Mouse (Mus musculus): ENCODE data around the gene Med29.
"Not testable (repeated sequence)": the region's sequence is repeated elsewhere in the genome, so short reads cannot be mapped to it uniquely, and the experiment has no call there.

The Med29 gene

DNA sequence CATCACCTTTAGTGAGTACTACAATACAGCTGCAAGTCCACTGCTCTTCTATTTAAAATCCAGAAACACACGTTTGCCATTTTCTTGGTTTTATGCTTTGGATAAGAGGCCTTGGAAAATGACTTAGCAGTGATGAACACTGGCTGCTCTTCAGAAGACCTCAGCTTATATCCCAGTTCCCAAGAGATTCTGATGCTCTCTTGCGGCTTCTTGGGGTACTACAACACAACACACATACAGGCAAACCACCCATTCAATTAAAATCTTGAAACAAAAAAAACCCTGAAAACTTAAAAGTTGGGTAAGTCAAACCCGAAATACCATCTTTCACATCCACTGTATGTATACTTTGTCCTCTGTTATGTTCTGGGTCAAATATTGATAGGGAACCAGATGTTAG is 5.5 kb upstream of the Med29 start:
- DNase-seq (ENCODE audit: low spot score), result no peak

DNA sequence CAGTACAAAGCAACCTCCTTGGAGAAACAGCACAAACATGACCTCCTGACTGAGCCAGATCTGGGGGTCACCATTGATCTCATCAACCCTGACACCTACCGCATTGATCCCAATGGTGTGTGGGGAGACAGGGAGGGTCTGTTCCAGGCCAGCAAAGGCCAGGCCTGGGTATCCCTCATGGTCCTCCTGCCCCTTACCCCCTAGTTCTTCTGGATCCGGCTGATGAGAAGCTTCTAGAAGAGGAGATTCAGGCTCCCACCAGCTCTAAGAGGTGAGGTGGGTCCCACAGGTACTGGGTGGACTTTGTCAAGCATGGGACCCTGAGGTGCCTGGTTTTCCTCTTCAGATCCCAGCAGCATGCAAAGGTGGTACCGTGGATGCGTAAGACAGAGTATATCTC is 2.9 kb upstream of the Med29 start:
- no peak for DNase-seq (ENCODE audit: low spot score)

DNA sequence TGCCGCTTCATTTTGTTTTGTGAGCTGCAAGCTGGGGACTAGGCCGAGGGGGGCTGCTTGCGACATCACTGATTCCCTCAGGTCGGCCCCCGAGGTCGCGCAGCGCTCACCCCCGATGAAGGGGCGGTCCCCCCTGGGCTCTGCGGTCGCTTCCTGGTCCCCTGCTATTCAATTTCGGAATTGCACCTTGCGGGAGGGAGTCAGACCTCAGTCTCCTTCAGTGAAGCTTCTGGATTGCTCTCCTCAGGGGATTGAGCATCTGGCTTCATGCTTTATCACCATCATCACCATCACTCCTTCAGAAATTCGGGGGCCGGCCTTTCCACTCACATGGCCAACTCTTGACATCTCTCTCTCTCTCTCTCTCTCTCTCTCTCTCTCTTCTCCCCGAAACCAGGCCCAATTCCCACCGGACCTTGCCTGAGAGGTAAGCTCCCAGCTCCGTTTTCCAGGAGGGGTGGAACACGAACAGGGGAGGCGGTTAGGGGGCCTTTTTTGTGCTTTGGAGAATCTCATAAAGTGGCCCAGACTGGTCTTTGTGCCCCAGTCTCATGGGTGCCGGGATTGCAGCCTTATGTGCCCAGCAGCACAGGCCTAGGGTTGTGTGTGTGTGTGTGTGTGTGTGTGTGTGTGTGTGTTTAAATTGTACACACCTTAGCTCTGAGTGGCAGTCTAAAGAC is 904 bp upstream of the Med29 start:
- no peak for DNase-seq (ENCODE audit: low spot score)

- no peak for DNase-seq (ENCODE audit: low spot score)
Measured at GRCm38 (mm10) chr7:28390331-28390730, 2.2 kb downstream of the Med29 start.

DNA sequence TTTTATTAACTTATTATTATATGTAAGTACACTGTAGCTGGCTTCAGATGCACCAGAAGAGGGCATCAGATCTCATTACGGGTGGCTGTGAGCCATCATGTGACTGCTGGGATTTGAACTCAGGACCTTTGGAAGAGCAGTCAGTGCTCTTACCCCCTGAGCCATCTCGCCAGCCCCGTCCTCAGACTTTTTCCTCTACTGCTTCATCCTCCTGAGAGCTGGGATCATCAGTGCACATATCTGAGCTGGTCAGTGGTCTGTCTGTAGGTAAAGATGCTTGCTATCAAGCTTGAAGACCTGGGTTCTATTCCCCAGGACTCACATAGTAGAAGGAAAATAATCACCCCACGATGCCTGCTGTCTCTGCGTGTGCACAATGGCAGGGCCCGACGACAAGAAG is 5.1 kb downstream of the Med29 start:
- not testable (repeated sequence) for DNase-seq (ENCODE audit: low spot score)

DNA sequence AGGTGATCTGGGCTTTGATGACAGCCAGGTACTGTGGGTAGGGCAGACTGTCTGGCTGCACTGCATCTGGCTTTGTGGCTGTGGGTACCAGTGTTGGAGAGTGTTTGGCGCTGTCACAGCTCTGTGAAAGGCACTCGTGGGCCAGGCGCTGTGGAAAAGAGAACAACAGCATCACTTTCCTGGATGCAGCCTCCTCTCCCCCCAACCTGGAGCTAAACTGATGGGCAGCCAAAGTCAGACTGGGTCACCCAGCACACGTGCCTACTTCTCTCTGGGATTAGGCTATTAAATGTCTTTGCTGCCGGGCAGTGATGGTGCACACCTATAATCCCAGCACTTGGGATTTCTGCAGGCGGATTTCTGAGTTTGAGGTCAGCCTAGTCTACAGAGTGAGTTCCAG is 5.6 kb downstream of the Med29 start:
- DNase-seq (ENCODE audit: low spot score), result not testable (repeated sequence)

GRCm38 (mm10) chr7:28386462-28386861 is 6.0 kb downstream of the Med29 start:
- DNase-seq (ENCODE audit: low spot score), result peak; percentile 78

GRCm38 (mm10) chr7:28386007-28386406 is 6.5 kb downstream of the Med29 start:
- no peak for DNase-seq (ENCODE audit: low spot score)

DNA sequence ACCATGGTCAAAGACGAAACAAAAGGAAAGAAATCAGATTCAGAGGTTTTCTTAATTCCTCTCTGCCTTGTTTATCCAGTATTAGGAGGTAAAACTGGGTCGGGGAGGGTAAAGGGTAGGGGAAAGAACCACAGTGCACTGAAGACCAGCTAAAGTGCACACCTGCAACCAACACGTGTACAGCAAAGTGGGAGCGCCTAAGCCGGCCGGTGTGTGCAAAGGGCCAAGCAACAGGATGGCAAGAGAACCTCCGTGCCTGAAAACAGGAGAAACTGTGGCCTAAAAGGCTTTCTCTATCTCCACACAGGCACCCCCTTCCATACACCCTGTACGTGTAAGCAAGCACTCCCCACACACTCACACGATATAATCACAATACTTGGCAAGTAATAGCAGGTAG is 7.3 kb downstream of the Med29 start:
- DNase-seq (ENCODE audit: low spot score), result no peak

- DNase-seq (ENCODE audit: low spot score), result no peak
Measured at GRCm38 (mm10) chr7:28384162-28384561, 8.3 kb downstream of the Med29 start.

GRCm38 (mm10) chr7:28383606-28384005 is 8.9 kb downstream of the Med29 start:
- no peak for DNase-seq (ENCODE audit: low spot score)

GRCm38 (mm10) chr7:28382981-28383396 is 9.5 kb downstream of the Med29 start:
- peak; percentile 78 for DNase-seq (ENCODE audit: low spot score)

- no peak for DNase-seq (ENCODE audit: low spot score)
Measured at GRCm38 (mm10) chr7:28382347-28382951, 10.1 kb downstream of the Med29 start.

GRCm38 (mm10) chr7:28381938-28382337 is 10.6 kb downstream of the Med29 start:
- DNase-seq (ENCODE audit: low spot score), result peak; percentile 71

GRCm38 (mm10) chr7:28381017-28381790 is 11.3 kb downstream of the Med29 start:
- DNase-seq (ENCODE audit: low spot score), result peak; percentile 82

DNA sequence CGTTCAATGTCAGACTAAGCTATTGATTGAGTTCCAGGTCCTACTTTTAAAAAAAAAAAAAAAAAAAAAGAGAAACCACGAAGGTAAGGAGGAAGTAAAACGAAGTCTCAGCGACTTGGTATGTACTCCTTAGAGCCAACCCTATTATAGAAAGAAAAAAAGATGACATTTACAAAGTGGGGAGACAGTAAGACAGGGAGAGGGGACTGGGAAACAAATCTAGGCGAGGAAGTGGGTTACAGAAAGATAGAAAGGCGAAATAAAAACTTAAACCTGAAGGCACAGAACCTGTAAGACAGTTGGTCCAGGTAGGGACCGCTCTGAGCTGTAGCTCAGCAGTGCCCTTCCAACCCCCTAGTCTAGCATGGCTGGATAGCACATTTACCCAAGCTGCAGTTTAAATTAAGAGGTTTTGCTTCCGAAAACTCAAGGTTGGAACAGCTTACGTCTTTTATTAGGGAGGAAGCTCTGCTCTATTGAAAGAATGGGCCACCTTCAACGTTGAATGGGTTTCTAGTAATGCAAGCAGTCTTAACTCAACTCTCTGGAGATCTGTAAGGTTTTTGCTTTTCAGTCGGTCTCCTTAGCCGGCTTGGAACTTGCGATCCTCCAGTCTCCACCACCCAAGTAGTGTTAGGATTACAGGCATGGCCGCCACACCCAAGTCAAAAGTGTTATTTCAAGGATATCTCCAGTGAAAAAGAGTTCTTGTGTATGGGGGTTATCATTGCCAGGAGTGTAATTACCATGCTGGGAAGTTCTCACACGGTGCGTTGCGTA is 12.1 kb downstream of the Med29 start, which contains the start of gene Zfp36:
Gene Zfp36, minus strand, starts transcription at position 17 of the 780 bp plus-strand sequence.
- DNase-seq (ENCODE audit: low spot score), result no peak

DNA sequence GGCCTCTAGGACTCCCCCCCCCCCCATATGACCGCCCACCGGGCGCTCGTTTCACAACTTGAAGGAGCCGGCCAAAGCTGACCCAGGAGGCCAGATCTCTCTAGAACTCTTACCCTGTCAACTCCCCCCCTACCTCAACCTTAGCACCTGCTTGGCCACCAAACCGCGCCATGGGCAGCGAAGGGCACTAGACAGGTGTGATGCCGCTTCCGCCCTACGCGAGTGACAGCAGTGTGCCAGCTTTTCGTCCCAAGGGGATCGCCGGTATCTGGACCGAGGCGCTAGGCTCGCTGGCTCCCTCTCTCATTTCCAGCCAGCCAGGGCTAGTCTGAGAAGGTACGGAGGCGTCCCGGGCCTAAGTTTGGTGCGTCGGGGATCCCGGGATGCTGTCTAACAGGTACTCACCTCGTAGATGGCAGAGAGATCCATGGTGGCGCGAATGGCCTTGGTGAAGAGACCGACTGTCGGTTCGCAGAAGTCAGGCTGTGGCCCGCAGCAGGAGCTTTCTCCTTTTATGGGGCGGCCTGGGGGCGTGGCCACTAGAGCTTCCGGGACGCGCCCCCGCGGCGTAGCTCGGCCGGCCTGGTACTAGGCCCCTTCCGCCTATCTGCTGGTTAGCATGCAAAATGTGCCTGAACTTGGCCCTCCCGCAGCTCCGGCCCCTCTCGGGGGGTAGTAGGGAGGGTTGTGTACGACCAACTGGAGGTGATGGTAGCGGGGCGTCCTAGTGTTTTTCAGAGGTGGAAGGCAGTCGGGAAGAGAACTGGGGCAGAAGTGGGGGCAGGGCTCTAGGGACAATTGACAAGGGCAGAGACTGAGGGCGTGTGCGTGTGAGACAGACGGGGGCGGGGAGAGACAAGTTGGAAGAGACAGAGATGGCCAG is 13.5 kb downstream of the Med29 start:
- DNase-seq (ENCODE audit: low spot score), result peak; percentile 92

DNA sequence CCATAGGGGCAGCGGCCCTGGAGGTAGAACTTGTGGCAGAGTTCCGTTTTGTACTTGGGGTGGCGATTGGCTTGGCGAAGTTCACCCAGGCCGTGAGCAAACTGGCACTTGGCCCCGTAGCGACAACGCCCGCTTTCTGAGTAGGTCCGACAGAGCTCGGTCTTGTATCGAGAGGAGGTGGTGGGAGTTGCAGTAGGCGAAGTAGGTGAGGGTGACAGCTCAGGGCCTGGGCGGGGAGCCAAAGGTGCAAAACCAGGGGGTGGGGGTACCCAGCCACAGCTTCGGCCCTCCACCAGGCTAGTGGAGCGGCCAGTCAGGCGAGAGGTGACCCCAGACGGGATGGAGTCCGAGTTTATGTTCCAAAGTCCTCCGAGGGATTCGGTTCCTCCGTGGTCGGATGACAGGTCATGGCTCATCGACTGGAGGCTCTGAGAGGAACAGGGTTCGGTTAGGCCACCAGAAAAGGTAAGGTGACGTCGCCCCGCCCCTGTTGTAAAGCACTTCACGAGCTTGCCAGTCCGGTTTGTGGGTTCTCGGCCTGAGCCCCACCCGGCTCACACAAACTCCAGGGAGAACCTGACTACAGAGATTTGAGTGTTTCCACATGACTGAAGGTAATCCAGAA is 14.3 kb downstream of the Med29 start:
- DNase-seq (ENCODE audit: low spot score), result no peak

DNA sequence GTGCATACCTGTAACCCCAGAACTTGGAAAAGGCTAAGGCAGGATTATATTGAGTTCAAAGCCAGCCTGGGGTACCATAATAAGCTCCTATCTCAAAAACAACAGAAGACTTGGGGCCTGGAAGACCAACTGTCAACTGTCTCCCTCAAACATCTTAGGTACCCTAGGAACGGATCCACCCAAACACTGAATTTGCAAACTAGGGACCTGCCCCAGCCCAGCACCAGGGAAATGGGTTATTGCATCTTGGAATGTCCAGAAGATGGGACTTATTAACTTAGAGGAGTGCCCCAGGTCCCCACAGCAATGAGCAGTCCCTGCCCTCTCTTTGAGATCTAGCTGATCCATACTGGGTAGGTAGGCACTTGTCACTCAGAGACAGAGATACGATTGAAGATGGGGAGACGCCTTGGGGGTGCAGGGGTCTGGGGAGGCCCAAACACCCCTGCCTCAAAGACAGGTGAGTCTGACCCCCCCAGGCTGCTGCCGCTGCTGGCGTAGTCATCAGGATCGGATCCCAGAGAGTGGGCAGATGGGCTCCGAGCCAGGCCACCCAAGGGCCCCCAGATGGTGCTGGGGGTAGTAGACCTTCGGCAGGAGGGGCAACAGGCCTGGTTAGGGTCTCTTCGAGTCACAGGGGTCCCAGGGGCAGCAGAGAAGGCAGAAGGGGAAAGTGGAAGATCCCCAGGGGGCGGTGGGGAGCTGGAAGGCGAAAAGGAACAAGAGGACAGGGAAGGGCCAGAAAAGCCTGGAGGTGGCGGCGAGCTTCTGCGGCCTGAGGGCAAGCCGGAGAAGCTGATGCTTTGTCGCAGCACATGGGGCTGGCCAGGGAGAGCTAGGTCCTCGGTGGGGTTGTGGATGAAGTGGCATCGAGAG is 15.1 kb downstream of the Med29 start:
- DNase-seq (ENCODE audit: low spot score), result no peak

All from c-Kit-positive CD71-positive TER-119-positive erythroid progenitor cells, embryonic 14.5 days (primary cell).